Mouse (Mus musculus): ENCODE data around the gene Echdc2.

The Echdc2 gene

DNA sequence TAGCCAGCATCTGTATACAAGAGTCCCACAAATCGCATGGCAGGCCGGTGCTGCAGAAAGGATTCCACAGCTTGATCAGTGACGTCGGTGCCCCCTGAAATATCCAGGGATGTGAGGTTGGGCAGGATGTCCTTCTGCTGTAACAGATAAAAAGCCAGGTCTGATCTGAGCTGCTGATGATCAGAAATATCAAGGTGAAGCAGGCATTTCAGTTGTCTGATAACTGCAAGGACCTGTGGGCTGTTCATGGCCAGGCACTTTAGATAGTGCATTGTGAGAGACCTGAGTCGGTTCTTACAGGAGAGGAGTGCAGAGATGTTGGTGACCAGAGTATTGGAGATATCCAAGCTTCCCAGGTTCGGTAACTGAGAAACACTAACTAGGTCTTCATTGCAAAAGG lies 39.4 kb downstream of the Echdc2 start:
- DNase-seq (ENCODE audit: low read depth) = no peak

- no peak for DNase-seq (ENCODE audit: low read depth)
These were observed 47.8 kb downstream of the Echdc2 start for GRCm38 (mm10) chr4:108213023-108213422.

DNA sequence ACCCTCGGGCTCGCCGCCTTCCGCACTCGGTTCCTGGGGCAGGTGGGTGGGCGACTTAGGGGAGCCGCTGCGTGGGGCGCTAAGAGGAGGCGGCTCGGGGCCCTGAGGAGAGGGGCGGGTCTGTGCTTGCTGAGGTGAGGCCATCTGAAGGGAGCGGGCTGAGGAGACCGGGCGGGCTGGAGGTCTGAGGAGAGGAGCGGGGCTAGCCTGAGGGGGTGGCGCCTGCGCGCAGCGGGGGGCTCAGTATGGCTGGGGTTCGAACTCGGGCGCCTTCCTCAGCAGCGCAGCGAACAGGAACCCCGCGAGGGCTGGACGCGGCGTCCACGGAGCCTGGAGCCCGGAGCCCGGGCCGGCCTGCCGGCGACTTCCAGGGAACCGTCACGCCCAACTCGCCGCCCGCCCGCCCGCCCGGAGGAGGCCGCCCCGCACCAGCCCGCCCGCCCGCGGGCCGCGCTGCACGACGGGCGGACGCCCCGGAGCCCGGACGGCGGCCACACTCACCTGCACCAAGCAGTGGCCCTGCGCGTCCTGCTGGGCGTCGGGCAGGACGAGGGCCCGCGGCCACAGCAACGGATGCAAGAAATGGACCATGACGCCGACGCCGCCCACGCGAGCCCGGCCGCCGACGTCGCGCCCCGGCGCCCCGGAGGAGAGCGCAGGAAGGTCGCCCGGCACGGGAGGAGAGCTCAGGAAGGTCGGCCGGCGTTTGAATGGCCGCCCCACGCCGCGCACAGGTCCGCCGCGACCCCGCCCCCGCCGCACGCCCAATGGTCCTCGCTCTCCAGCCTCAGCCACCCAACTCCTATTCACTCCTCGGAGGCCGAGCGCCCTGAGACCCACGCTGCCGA lies 52.3 kb downstream of the Echdc2 start, which contains the start of gene Zyg11a:
Zyg11a (minus strand) TSS at position 717 of the 848 bp plus-strand sequence.
- DNase-seq (ENCODE audit: low read depth) = peak; percentile 16

DNA sequence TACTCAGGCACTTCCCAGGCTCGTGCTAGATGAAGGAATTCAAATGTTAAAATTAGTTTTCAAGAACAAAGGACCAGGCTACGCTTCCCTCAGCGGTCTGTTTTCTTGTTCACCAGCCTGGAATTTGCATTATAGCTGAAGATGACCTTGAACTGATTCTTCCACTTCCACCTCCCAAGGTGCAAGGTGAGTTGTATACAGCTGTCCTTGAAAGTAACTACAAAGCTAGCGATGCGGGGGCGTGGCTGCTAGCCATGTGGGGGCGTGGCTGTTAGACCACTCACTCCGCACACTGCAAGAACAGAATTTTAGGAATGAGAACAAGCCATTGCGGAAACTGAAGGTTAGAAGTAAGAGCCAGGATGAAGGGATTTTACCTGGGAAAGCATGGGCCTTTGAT lies 53.8 kb downstream of the Echdc2 start:
- no peak for DNase-seq (ENCODE audit: low read depth)

- no peak for DNase-seq (ENCODE audit: low read depth)
These were observed 57.3 kb downstream of the Echdc2 start for GRCm38 (mm10) chr4:108222507-108222906.

DNA sequence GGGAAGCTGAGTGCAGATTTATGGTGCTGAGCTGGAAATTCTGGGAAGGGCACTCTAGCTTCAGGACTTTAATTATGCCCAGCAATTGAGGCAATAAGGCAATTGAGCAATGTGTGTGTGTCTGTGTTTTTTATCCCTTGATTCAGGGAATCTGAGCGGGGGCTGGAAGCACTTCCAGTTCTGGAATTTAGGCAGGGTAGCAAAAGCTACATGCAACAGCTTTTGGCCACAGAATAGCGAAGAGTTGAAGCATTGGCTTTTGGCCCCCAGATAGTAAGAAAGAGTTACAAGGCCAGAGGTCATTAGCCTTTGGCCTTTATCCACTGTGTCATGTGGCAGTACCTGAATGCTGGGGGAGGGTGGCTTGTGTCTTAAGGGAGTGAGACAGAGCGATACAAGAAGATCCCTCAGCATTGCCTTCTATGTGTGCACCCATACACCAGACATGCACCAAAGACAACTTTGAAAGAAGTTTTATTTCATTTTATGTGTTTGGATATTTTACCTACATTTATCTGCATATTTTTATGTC lies 60.2 kb downstream of the Echdc2 start:
- DNase-seq (ENCODE audit: low read depth) = no peak
